Mouse (Mus musculus): ENCODE measurements around the gene Akp3. TPM values are rescaled to one million over a fixed set of nuclear protein-coding genes. Genes with fewer than 3 reads are reported as not detected.
A peak's percentile ranks its signal among the peaks of the same experiment; 100 is the strongest.

The Akp3 gene
- polyA plus RNA-seq, 1 experiment = not detected

- TF ChIP-seq CTCF (conservative IDR thresholded peaks at IDR 0.05; ENCODE audit: insufficient read depth, insufficient read length, low read depth, low read length) = no peak
- TF ChIP-seq POLR2A (IDR thresholded peaks at IDR 0.05; ENCODE audit: low read depth, low read length) = no peak
- no peak overlapping the region for H3K4me3 ChIP-seq (ENCODE audit: insufficient read depth, low read depth, low read length)
- H3K27ac ChIP-seq (ENCODE audit: insufficient read depth, low read depth, low read length) = no peak overlapping the region
- DNase-seq = no peak
- H3K27me3 ChIP-seq (replicated peaks; ENCODE audit: control insufficient read depth, insufficient read depth, low read length) = no peaks in the 10 kb centered on the region
- 43% methylated on average over 9 of the region's 9 CpGs for WGBS
- H3K4me1 ChIP-seq (ENCODE audit: control insufficient read depth, insufficient read depth, low read length) = no peaks in the 10 kb centered on the region
- no peaks in the 10 kb centered on the region for H3K36me3 ChIP-seq (ENCODE audit: control insufficient read depth, insufficient read depth, low read length)
Observed at GRCm38 (mm10) chr1:87164796-87165184, 40.0 kb downstream of the Akp3 start.

- Histone ChIP-seq H3K27ac (ENCODE audit: insufficient read depth, low read depth, low read length) (no peak overlapping the region), H3K4me3 (ENCODE audit: insufficient read depth, low read depth, low read length) (no peak overlapping the region), H3K4me1 (ENCODE audit: control insufficient read depth, insufficient read depth, low read length) (no peaks in the 10 kb centered on the region), H3K27me3 (replicated peaks; ENCODE audit: control insufficient read depth, insufficient read depth, low read length) (no peaks in the 10 kb centered on the region), H3K36me3 (ENCODE audit: control insufficient read depth, insufficient read depth, low read length) (no peaks in the 10 kb centered on the region)
- no peak for DNase-seq
- TF ChIP-seq POLR2A (IDR thresholded peaks at IDR 0.05; ENCODE audit: low read depth, low read length) (no peak), CTCF (conservative IDR thresholded peaks at IDR 0.05; ENCODE audit: insufficient read depth, insufficient read length, low read depth, low read length) (no peak)
- 8% methylated on average over 19 of the region's 19 CpGs for WGBS
Observed at GRCm38 (mm10) chr1:87170458-87170857, 45.7 kb downstream of the Akp3 start.

GRCm38 (mm10) chr1:87171312-87171711 is 46.5 kb downstream of the Akp3 start:
- no peak for TF ChIP-seq CTCF (conservative IDR thresholded peaks at IDR 0.05; ENCODE audit: insufficient read depth, insufficient read length, low read depth, low read length)
- TF ChIP-seq POLR2A (IDR thresholded peaks at IDR 0.05; ENCODE audit: low read depth, low read length) = no peak
- Histone ChIP-seq H3K4me1 (ENCODE audit: control insufficient read depth, insufficient read depth, low read length) (no peaks in the 10 kb centered on the region), H3K36me3 (ENCODE audit: control insufficient read depth, insufficient read depth, low read length) (no peaks in the 10 kb centered on the region), H3K27ac (ENCODE audit: insufficient read depth, low read depth, low read length) (no peak overlapping the region), H3K4me3 (ENCODE audit: insufficient read depth, low read depth, low read length) (no peak overlapping the region), H3K27me3 (replicated peaks; ENCODE audit: control insufficient read depth, insufficient read depth, low read length) (no peaks in the 10 kb centered on the region)
- WGBS = 94% methylated on average over 1 of the region's 1 CpGs
- no peak for DNase-seq

- H3K36me3 ChIP-seq (ENCODE audit: control insufficient read depth, insufficient read depth, low read length) = no peaks in the 10 kb centered on the region
- TF ChIP-seq CTCF (conservative IDR thresholded peaks at IDR 0.05; ENCODE audit: insufficient read depth, insufficient read length, low read depth, low read length) (no peak), POLR2A (IDR thresholded peaks at IDR 0.05; ENCODE audit: low read depth, low read length) (no peak)
- no peak for DNase-seq
- H3K4me3 ChIP-seq (ENCODE audit: insufficient read depth, low read depth, low read length) = no peak overlapping the region
- H3K27me3 ChIP-seq (replicated peaks; ENCODE audit: control insufficient read depth, insufficient read depth, low read length) = no peaks in the 10 kb centered on the region
- H3K4me1 ChIP-seq (ENCODE audit: control insufficient read depth, insufficient read depth, low read length) = no peaks in the 10 kb centered on the region
- 71% methylated on average over 9 of the region's 9 CpGs for WGBS
- H3K27ac ChIP-seq (ENCODE audit: insufficient read depth, low read depth, low read length) = no peak overlapping the region
Observed at GRCm38 (mm10) chr1:87172316-87172715, 47.5 kb downstream of the Akp3 start.

GRCm38 (mm10) chr1:87174006-87174955 is 49.5 kb downstream of the Akp3 start:
- 0 out of 2 replicates have a peak overlapping the region, but pooled peaks have one; percentile 4 for H3K4me3 ChIP-seq (ENCODE audit: insufficient read depth, low read depth, low read length)
- DNase-seq = peak; percentile 71
- H3K36me3 ChIP-seq (ENCODE audit: control insufficient read depth, insufficient read depth, low read length) = no peaks in the 10 kb centered on the region
- no peak overlapping the region for H3K27ac ChIP-seq (ENCODE audit: insufficient read depth, low read depth, low read length)
- WGBS = 21% methylated on average over 28 of the region's 28 CpGs
- H3K27me3 ChIP-seq (replicated peaks; ENCODE audit: control insufficient read depth, insufficient read depth, low read length) = no peaks in the 10 kb centered on the region
- peak; percentile 64 for TF ChIP-seq CTCF (conservative IDR thresholded peaks at IDR 0.05; ENCODE audit: insufficient read depth, insufficient read length, low read depth, low read length)
- no peak for TF ChIP-seq POLR2A (IDR thresholded peaks at IDR 0.05; ENCODE audit: low read depth, low read length)
- H3K4me1 ChIP-seq (ENCODE audit: control insufficient read depth, insufficient read depth, low read length) = no peaks in the 10 kb centered on the region

GRCm38 (mm10) chr1:87175852-87176292 is 51.1 kb downstream of the Akp3 start:
- 15% methylated on average over 11 of the region's 11 CpGs for WGBS
- Histone ChIP-seq H3K4me1 (ENCODE audit: control insufficient read depth, insufficient read depth, low read length) (no peaks in the 10 kb centered on the region), H3K36me3 (ENCODE audit: control insufficient read depth, insufficient read depth, low read length) (no peaks in the 10 kb centered on the region), H3K27ac (ENCODE audit: insufficient read depth, low read depth, low read length) (no peak overlapping the region), H3K4me3 (ENCODE audit: insufficient read depth, low read depth, low read length) (no peak overlapping the region), H3K27me3 (replicated peaks; ENCODE audit: control insufficient read depth, insufficient read depth, low read length) (no peaks in the 10 kb centered on the region)
- TF ChIP-seq CTCF (conservative IDR thresholded peaks at IDR 0.05; ENCODE audit: insufficient read depth, insufficient read length, low read depth, low read length) (no peak; the same call in 1 of the 2 replicates), POLR2A (IDR thresholded peaks at IDR 0.05; ENCODE audit: low read depth, low read length) (no peak)
- peak; percentile 30 for DNase-seq

Other genes with a start within 250 kb of the Akp3 start
- not detected in 2 replicates for gene Alppl2, start 35.0 kb upstream of the Akp3 start, polyA plus RNA-seq (2012; rRNA removed)
- gene Alpi, start 23.4 kb upstream of the Akp3 start, polyA plus RNA-seq (2012; rRNA removed) = not detected in 2 replicates
- gene Ecel1, start 31.5 kb downstream of the Akp3 start, polyA plus RNA-seq (2012; rRNA removed) = 0.07 and 0.39 TPM in 2 replicates
- not detected in 2 replicates for gene Prss56, start 58.3 kb downstream of the Akp3 start, polyA plus RNA-seq (2012; rRNA removed)
- gene Chrnd, start 65.6 kb downstream of the Akp3 start, polyA plus RNA-seq (2012; rRNA removed) = not detected in 2 replicates
- gene Chrng, start 79.7 kb downstream of the Akp3 start, polyA plus RNA-seq (2012; rRNA removed) = not detected in 2 replicates
- 33.0 and 42.7 TPM in 2 replicates for gene Eif4e2, start 88.9 kb downstream of the Akp3 start, polyA plus RNA-seq (2012; rRNA removed)
- gene Efhd1, start 139.4 kb downstream of the Akp3 start, polyA plus RNA-seq (2012; rRNA removed) = 152 and 161 TPM in 2 replicates
- gene Gigyf2, start 202.0 kb downstream of the Akp3 start, polyA plus RNA-seq (2012; rRNA removed) = 40.4 and 47.1 TPM in 2 replicates